Mouse (Mus musculus) liver, embryonic 14.5 days (tissue): ENCODE results near the gene Wnt3. TPM values are rescaled to one million over a fixed set of nuclear protein-coding genes. Genes with fewer than 3 reads are reported as not detected.

Source experiments
- ATAC-seq: fragments of 200-750 bp; cut with Nextera tagmentation; 2 replicates; pipeline ENCODE4 v1.8.0; 2017; ENCODE audit warnings: moderate number of reproducible peaks, mild to moderate bottlenecking, moderate library complexity; ENCODE audit not compliant: insufficient read depth
- DNase-seq, 3 experiments: peaks; one replicate each; pipeline ENCODE4 v3.0.0-alpha.2; 2012 to 2013; ENCODE audit warnings: low read depth in 3 of 3, low spot score in 3 of 3
- H3K27ac ChIP-seq: fragments of 300-500 bp; sonication (generic); 2 replicates; pipeline ENCODE4 v1.5.1; 2014; ENCODE audit warnings: moderate library complexity, mild to moderate bottlenecking, control low read depth, inconsistent platforms
- H3K27me3 ChIP-seq: fragments of 300-500 bp; sonication (generic); 2 replicates; pipeline ENCODE4 v1.6.1; 2014; ENCODE audit warnings: mild to moderate bottlenecking, low read length, moderate library complexity; ENCODE audit not compliant: control insufficient read depth, insufficient read depth
- H3K36me3 ChIP-seq: fragments of 300-500 bp; sonication (generic); replicated peaks from 2 replicates; pipeline ENCODE4 v1.6.1; 2014; ENCODE audit warnings: low read depth; ENCODE audit not compliant: control insufficient read depth, insufficient read depth
- H3K4me1 ChIP-seq, 2 experiments: fragments of 200-500 bp in 1 of 2; fragments of 300-500 bp in 1 of 2; sonication (generic) in 1 of 2; replicated peaks; 2 replicates each; pipeline ENCODE4 v1.6.1; 2012 to 2014; ENCODE audit warnings: antibody characterized with exemption in 1 of 2, inconsistent platforms in 1 of 2, low read length in 1 of 2; ENCODE audit not compliant: control insufficient read depth in 2 of 2, insufficient read depth in 2 of 2
- H3K4me2 ChIP-seq: fragments of 300-500 bp; sonication (generic); 2 replicates; pipeline ENCODE4 v1.6.1; 2014; ENCODE audit warnings: low read depth, mild to moderate bottlenecking, control low read depth, moderate library complexity
- H3K4me3 ChIP-seq, 2 experiments: fragments of 200-500 bp in 1 of 2; fragments of 300-500 bp in 1 of 2; sonication (generic) in 1 of 2; 2 replicates each; pipeline ENCODE4 v1.5.1; 2012 to 2014; ENCODE audit warnings: low read depth in 2 of 2, low read length in 2 of 2, mild to moderate bottlenecking in 2 of 2, control low read depth in 1 of 2, inconsistent platforms in 1 of 2, moderate library complexity in 1 of 2; ENCODE audit not compliant: insufficient read depth in 1 of 2
- H3K9ac ChIP-seq: fragments of 300-500 bp; sonication (generic); replicated peaks from 2 replicates; pipeline ENCODE4 v1.6.1; 2014; ENCODE audit warnings: mild to moderate bottlenecking, control low read depth, moderate library complexity
- H3K9me3 ChIP-seq: fragments of 300-500 bp; sonication (generic); 2 replicates; pipeline ENCODE4 v1.6.1; 2016; ENCODE audit warnings: low read length, mixed read lengths; ENCODE audit not compliant: control insufficient read depth
- CTCF ChIP-seq: IDR thresholded peaks from 2 replicates; pipeline ENCODE4 v1.5.1; 2016; ENCODE audit warnings: antibody characterized with exemption, low read depth, control low read depth
- EP300 ChIP-seq: IDR thresholded peaks from 2 replicates; pipeline ENCODE4 v1.6.1; 2016; ENCODE audit warnings: antibody characterized with exemption, low read depth
- WGBS: fragments of 180-500 bp; shearing (Covaris S2); extraction: QIAGEN DNeasy Blood & Tissue Kit; methylation state at CpG from one replicate; pipeline ENCODE4 v1.1.7; 2014; ENCODE audit not compliant: insufficient replicate concordance; 5-methylcytosine and 5-hydroxymethylcytosine counted together
- polyA plus RNA-seq, 2 experiments: library from polyadenylated mRNA; depleted of rRNA in 1 of 2; stranded (reverse) in 1 of 2; unstranded in 1 of 2; fragments of >200 nt; fragmentation: Nextera tagmentation in 1 of 2; extraction: Ambion mirVana in 1 of 2; gene quantifications; 2 replicates each; pipeline versions ENCODE4 v1.2.1 to v1.2.3; 2012 to 2014

Gene Wnt3
- polyA plus RNA-seq, 2 experiments: 0.01 TPM; not detected in 1

- Histone ChIP-seq H3K9ac (no peak overlapping the region), H3K27me3 (no peaks in the 10 kb centered on the region), H3K4me2 (no peak overlapping the region), H3K9me3 (no peaks in the 10 kb centered on the region), H3K27ac (no peak overlapping the region), H3K4me3 (no peak overlapping the region), H3K36me3 (peaks cover 4% of the 10 kb centered on the region; the same call in 1 of the 2 replicates), H3K4me1 (peaks cover 0 to 4% of the 10 kb centered on the region in 2 experiments; a peak in 2 of 4 replicates)
- no peak for DNase-seq
- ATAC-seq: no peak
- no peak for TF ChIP-seq EP300
- no peak for TF ChIP-seq CTCF
- whole genome bisulfite sequencing: 77% methylated on average over 4 of the region's 4 CpGs
These were observed 90.5 kb downstream of the Wnt3 start for GRCm38 (mm10) chr11:103864486-103864885.

GRCm38 (mm10) chr11:103865346-103865745, 91.4 kb downstream of the Wnt3 start:
- TF ChIP-seq EP300: no peak
- TF ChIP-seq CTCF: no peak
- WGBS: 76% methylated on average over 7 of the region's 7 CpGs
- DNase-seq: no peak
- ATAC-seq: no peak
- no peak overlapping the region for H3K9ac ChIP-seq
- H3K4me3 ChIP-seq: no peak overlapping the region
- H3K27me3 ChIP-seq: no peaks in the 10 kb centered on the region
- no peaks in the 10 kb centered on the region for H3K9me3 ChIP-seq
- peaks cover 0 to 4% of the 10 kb centered on the region in 2 experiments; a peak in 2 of 4 replicates for H3K4me1 ChIP-seq
- H3K27ac ChIP-seq: no peak overlapping the region
- H3K4me2 ChIP-seq: no peak overlapping the region
- peaks cover 4% of the 10 kb centered on the region; the same call in 1 of the 2 replicates for H3K36me3 ChIP-seq

Other genes starting within 250 kb of the Wnt3 start
- not detected in 2 replicates for gene Gm884, start 153.0 kb upstream of the Wnt3 start, polyA plus RNA-seq (2012; rRNA removed)
- gene Gm884, start 153.0 kb upstream of the Wnt3 start, polyA plus RNA-seq (2014; fragmentation: Nextera tagmentation; extraction: Ambion mirVana): not detected in 2 replicates
- not detected in 2 replicates for gene Lyzl6, start 135.3 kb upstream of the Wnt3 start, polyA plus RNA-seq (2012; rRNA removed)
- gene Lyzl6, start 135.3 kb upstream of the Wnt3 start, polyA plus RNA-seq (2014; fragmentation: Nextera tagmentation; extraction: Ambion mirVana): not detected in 2 replicates
- not detected in 2 replicates for gene Rprml, start 124.6 kb upstream of the Wnt3 start, polyA plus RNA-seq (2012; rRNA removed)
- gene Rprml, start 124.6 kb upstream of the Wnt3 start, polyA plus RNA-seq (2014; fragmentation: Nextera tagmentation; extraction: Ambion mirVana): not detected in 2 replicates
- gene Gosr2, start 76.3 kb upstream of the Wnt3 start, polyA plus RNA-seq (2012; rRNA removed): 25.4 and 27.6 TPM in 2 replicates
- gene Gosr2, start 76.3 kb upstream of the Wnt3 start, polyA plus RNA-seq (2014; fragmentation: Nextera tagmentation; extraction: Ambion mirVana): 39.1 and 40.3 TPM in 2 replicates
- 0.01 TPM in 2 replicates for gene Wnt9b, start 24.3 kb upstream of the Wnt3 start, polyA plus RNA-seq (2012; rRNA removed)
- 0.05 TPM in 1 of 2 replicates, not detected in the other for gene Wnt9b, start 24.3 kb upstream of the Wnt3 start, polyA plus RNA-seq (2014; fragmentation: Nextera tagmentation; extraction: Ambion mirVana)
- gene Nsf, start 179.9 kb downstream of the Wnt3 start, polyA plus RNA-seq (2012; rRNA removed): 10.7 and 12.9 TPM in 2 replicates
- 18.9 and 19.9 TPM in 2 replicates for gene Nsf, start 179.9 kb downstream of the Wnt3 start, polyA plus RNA-seq (2014; fragmentation: Nextera tagmentation; extraction: Ambion mirVana)
- gene Arf2, start 192.6 kb downstream of the Wnt3 start, polyA plus RNA-seq (2012; rRNA removed): 8.3 and 12.1 TPM in 2 replicates
- 17.5 and 21.0 TPM in 2 replicates for gene Arf2, start 192.6 kb downstream of the Wnt3 start, polyA plus RNA-seq (2014; fragmentation: Nextera tagmentation; extraction: Ambion mirVana)